Mouse (Mus musculus): Measurements from ENCODE around the gene Scaf1.
A peak's percentile ranks its signal among the peaks of the same experiment; 100 is the strongest.

The Scaf1 gene

GRCm38 (mm10) chr7:45015957-45016612 is at the start of gene Scaf1:
Scaf1 (minus strand) TSS chr7:45016363.
- DNase-seq: peak; percentile 99

- peak; percentile 97 for DNase-seq
Observed at GRCm38 (mm10) chr7:45062239-45062835, 46.2 kb upstream of the Scaf1 start, which contains the start of the genes Nosip and Prrg2. Nosip (plus strand) TSS chr7:45062429. Prrg2 (minus strand) TSS chr7:45062677.

GRCm38 (mm10) chr7:45061532-45062075 is 45.4 kb upstream of the Scaf1 start:
- peak; percentile 81 for DNase-seq

- DNase-seq: no peak
Observed at GRCm38 (mm10) chr7:45060632-45061122, 44.5 kb upstream of the Scaf1 start.

- no peak for DNase-seq
Observed at GRCm38 (mm10) chr7:45058607-45059571, 42.7 kb upstream of the Scaf1 start.

GRCm38 (mm10) chr7:45056972-45057348 is 40.8 kb upstream of the Scaf1 start:
- no peak for DNase-seq

GRCm38 (mm10) chr7:45056329-45056971 is 40.3 kb upstream of the Scaf1 start:
- no peak for DNase-seq

GRCm38 (mm10) chr7:45053931-45054510 is 37.9 kb upstream of the Scaf1 start:
- DNase-seq: peak; percentile 96

- peak; percentile 81 for DNase-seq
Observed at GRCm38 (mm10) chr7:45053117-45053930, 37.2 kb upstream of the Scaf1 start.

GRCm38 (mm10) chr7:45052862-45053116 is 36.6 kb upstream of the Scaf1 start, which contains the start of gene Prr12:
Prr12 (minus strand) TSS chr7:45052881.
- DNase-seq: no peak

GRCm38 (mm10) chr7:45052181-45052861 is 36.2 kb upstream of the Scaf1 start:
- peak; percentile 55 for DNase-seq

GRCm38 (mm10) chr7:45051601-45051974 is 35.4 kb upstream of the Scaf1 start:
- DNase-seq: no peak

- peak; percentile 39 for DNase-seq
Observed at GRCm38 (mm10) chr7:45050945-45051600, 34.9 kb upstream of the Scaf1 start.

GRCm38 (mm10) chr7:45048923-45049657 is 32.9 kb upstream of the Scaf1 start:
- DNase-seq: no peak

GRCm38 (mm10) chr7:45048001-45048890 is 32.1 kb upstream of the Scaf1 start:
- DNase-seq: no peak

- no peak for DNase-seq
Observed at GRCm38 (mm10) chr7:45047491-45047890, 31.3 kb upstream of the Scaf1 start.

GRCm38 (mm10) chr7:45046853-45047350 is 30.7 kb upstream of the Scaf1 start:
- DNase-seq: no peak

- DNase-seq: no peak
Observed at GRCm38 (mm10) chr7:45045741-45046140, 29.6 kb upstream of the Scaf1 start.

All from kidney, adult 18-20 months (tissue).